Mouse (Mus musculus): ENCODE measurements at regions not wholly inside any gene's neighbourhood (a gene's known extent, or its start where the extent isn't known, plus 50 kb on each side); places are given as distances from the start of the nearest gene placed in this dataset.
A peak's percentile ranks its signal among the peaks of the same experiment; 100 is the strongest.

GRCm38 (mm10) chr12:16221142-16221541 is 389.6 kb downstream of the Lpin1 start:
- no peak for ATAC-seq (ENCODE audit: low read depth)
- no peaks in the 10 kb centered on the region for H3K4me1 ChIP-seq (ENCODE audit: control insufficient read depth, insufficient read depth, low read length)
- H3K36me3 ChIP-seq (ENCODE audit: control insufficient read depth, insufficient read depth, low read length), result no peaks in the 10 kb centered on the region
- H3K9me3 ChIP-seq (ENCODE audit: control insufficient read depth, low read length), result no peaks in the 10 kb centered on the region
- no peak overlapping the region for H3K27ac ChIP-seq (replicated peaks; ENCODE audit: low read depth, low read length)
- no peaks in the 10 kb centered on the region for H3K27me3 ChIP-seq (replicated peaks; ENCODE audit: control insufficient read depth, insufficient read depth, low read length)
- no peak overlapping the region for H3K4me3 ChIP-seq (ENCODE audit: low read depth, low read length)
- DNase-seq (ENCODE audit: low spot score), result no peak
- H3K9ac ChIP-seq (ENCODE audit: low read depth, low read length), result no peak overlapping the region
- 75% methylated on average over 1 of the region's 1 CpGs for WGBS
- H3K4me2 ChIP-seq (ENCODE audit: low read depth, low read length), result no peak overlapping the region

GRCm38 (mm10) chr12:16220561-16220960 is 390.2 kb downstream of the Lpin1 start:
- no peak overlapping the region for H3K4me3 ChIP-seq (ENCODE audit: low read depth, low read length)
- H3K4me1 ChIP-seq (ENCODE audit: control insufficient read depth, insufficient read depth, low read length), result no peaks in the 10 kb centered on the region
- no peak overlapping the region for H3K9ac ChIP-seq (ENCODE audit: low read depth, low read length)
- no peak for DNase-seq (ENCODE audit: low spot score)
- H3K4me2 ChIP-seq (ENCODE audit: low read depth, low read length), result no peak overlapping the region
- H3K9me3 ChIP-seq (ENCODE audit: control insufficient read depth, low read length), result no peaks in the 10 kb centered on the region
- H3K36me3 ChIP-seq (ENCODE audit: control insufficient read depth, insufficient read depth, low read length), result no peaks in the 10 kb centered on the region
- no peaks in the 10 kb centered on the region for H3K27me3 ChIP-seq (replicated peaks; ENCODE audit: control insufficient read depth, insufficient read depth, low read length)
- 90% methylated on average over 3 of the region's 3 CpGs for WGBS
- H3K27ac ChIP-seq (replicated peaks; ENCODE audit: low read depth, low read length), result no peak overlapping the region
- ATAC-seq (ENCODE audit: low read depth), result no peak

- WGBS, result 92% methylated on average over 4 of the region's 4 CpGs
- no peak overlapping the region for H3K4me3 ChIP-seq (ENCODE audit: low read depth, low read length)
- H3K36me3 ChIP-seq (ENCODE audit: control insufficient read depth, insufficient read depth, low read length), result no peaks in the 10 kb centered on the region
- ATAC-seq (ENCODE audit: low read depth) (no peak), DNase-seq (ENCODE audit: low spot score) (no peak)
- H3K4me1 ChIP-seq (ENCODE audit: control insufficient read depth, insufficient read depth, low read length), result no peaks in the 10 kb centered on the region
- H3K4me2 ChIP-seq (ENCODE audit: low read depth, low read length), result no peak overlapping the region
- no peak overlapping the region for H3K27ac ChIP-seq (replicated peaks; ENCODE audit: low read depth, low read length)
- no peaks in the 10 kb centered on the region for H3K9me3 ChIP-seq (ENCODE audit: control insufficient read depth, low read length)
- no peak overlapping the region for H3K9ac ChIP-seq (ENCODE audit: low read depth, low read length)
- H3K27me3 ChIP-seq (replicated peaks; ENCODE audit: control insufficient read depth, insufficient read depth, low read length), result no peaks in the 10 kb centered on the region
These were observed 391.9 kb downstream of the Lpin1 start for GRCm38 (mm10) chr12:16218906-16219305.

- Histone ChIP-seq H3K36me3 (ENCODE audit: control insufficient read depth, insufficient read depth, low read length) (no peaks in the 10 kb centered on the region), H3K9me3 (ENCODE audit: control insufficient read depth, low read length) (no peaks in the 10 kb centered on the region), H3K27ac (replicated peaks; ENCODE audit: low read depth, low read length) (no peak overlapping the region), H3K9ac (ENCODE audit: low read depth, low read length) (no peak overlapping the region), H3K27me3 (replicated peaks; ENCODE audit: control insufficient read depth, insufficient read depth, low read length) (no peaks in the 10 kb centered on the region), H3K4me1 (ENCODE audit: control insufficient read depth, insufficient read depth, low read length) (no peaks in the 10 kb centered on the region), H3K4me2 (ENCODE audit: low read depth, low read length) (no peak overlapping the region), H3K4me3 (ENCODE audit: low read depth, low read length) (no peak overlapping the region)
- 43% methylated on average over 4 of the region's 4 CpGs for WGBS
- peak; percentile 50 for DNase-seq (ENCODE audit: low spot score)
- no peak for ATAC-seq (ENCODE audit: low read depth)
These were observed 393.8 kb upstream of the Trib2 start for GRCm38 (mm10) chr12:16210553-16210952.

- no peak overlapping the region for H3K27ac ChIP-seq (replicated peaks; ENCODE audit: low read depth, low read length)
- ATAC-seq (ENCODE audit: low read depth) (no peak), DNase-seq (ENCODE audit: low spot score) (no peak)
These were observed 393.4 kb upstream of the Trib2 start for GRCm38 (mm10) chr12:16210111-16210510.

GRCm38 (mm10) chr12:16204941-16205340 is 388.2 kb upstream of the Trib2 start:
- Histone ChIP-seq H3K36me3 (ENCODE audit: control insufficient read depth, insufficient read depth, low read length) (no peaks in the 10 kb centered on the region), H3K4me2 (ENCODE audit: low read depth, low read length) (no peak overlapping the region), H3K9ac (ENCODE audit: low read depth, low read length) (no peak overlapping the region), H3K27me3 (replicated peaks; ENCODE audit: control insufficient read depth, insufficient read depth, low read length) (no peaks in the 10 kb centered on the region), H3K4me3 (ENCODE audit: low read depth, low read length) (no peak overlapping the region), H3K27ac (replicated peaks; ENCODE audit: low read depth, low read length) (no peak overlapping the region), H3K9me3 (ENCODE audit: control insufficient read depth, low read length) (no peaks in the 10 kb centered on the region), H3K4me1 (ENCODE audit: control insufficient read depth, insufficient read depth, low read length) (no peaks in the 10 kb centered on the region)
- DNase-seq (ENCODE audit: low spot score) (no peak), ATAC-seq (ENCODE audit: low read depth) (no peak)
- WGBS, result 64% methylated on average over 4 of the region's 4 CpGs

More at GRCm38 (mm10) chr12:16210111-16210510, 393.4 kb upstream of the Trib2 start:
- H3K4me1 ChIP-seq (ENCODE audit: control insufficient read depth, insufficient read depth, low read length), result no peaks in the 10 kb centered on the region
- no peaks in the 10 kb centered on the region for H3K27me3 ChIP-seq (replicated peaks; ENCODE audit: control insufficient read depth, insufficient read depth, low read length)
- H3K36me3 ChIP-seq (ENCODE audit: control insufficient read depth, insufficient read depth, low read length), result no peaks in the 10 kb centered on the region
- WGBS, result 72% methylated on average over 2 of the region's 2 CpGs
- no peak overlapping the region for H3K9ac ChIP-seq (ENCODE audit: low read depth, low read length)
- no peaks in the 10 kb centered on the region for H3K9me3 ChIP-seq (ENCODE audit: control insufficient read depth, low read length)
- H3K4me2 ChIP-seq (ENCODE audit: low read depth, low read length), result no peak overlapping the region
- no peak overlapping the region for H3K4me3 ChIP-seq (ENCODE audit: low read depth, low read length)

GRCm38 (mm10) chr12:16196917-16197316 is 380.2 kb upstream of the Trib2 start:
- no peak overlapping the region for H3K4me2 ChIP-seq (ENCODE audit: low read depth, low read length)
- no peak overlapping the region for H3K4me3 ChIP-seq (ENCODE audit: low read depth, low read length)
- 93% methylated on average over 2 of the region's 2 CpGs for WGBS
- H3K4me1 ChIP-seq (ENCODE audit: control insufficient read depth, insufficient read depth, low read length), result no peaks in the 10 kb centered on the region
- no peak for DNase-seq (ENCODE audit: low spot score)
- H3K9ac ChIP-seq (ENCODE audit: low read depth, low read length), result no peak overlapping the region
- H3K27ac ChIP-seq (replicated peaks; ENCODE audit: low read depth, low read length), result no peak overlapping the region
- no peak for ATAC-seq (ENCODE audit: low read depth)
- H3K9me3 ChIP-seq (ENCODE audit: control insufficient read depth, low read length), result no peaks in the 10 kb centered on the region
- H3K27me3 ChIP-seq (replicated peaks; ENCODE audit: control insufficient read depth, insufficient read depth, low read length), result no peaks in the 10 kb centered on the region
- no peaks in the 10 kb centered on the region for H3K36me3 ChIP-seq (ENCODE audit: control insufficient read depth, insufficient read depth, low read length)

- no peaks in the 10 kb centered on the region for H3K4me1 ChIP-seq (ENCODE audit: control insufficient read depth, insufficient read depth, low read length)
- H3K36me3 ChIP-seq (ENCODE audit: control insufficient read depth, insufficient read depth, low read length), result no peaks in the 10 kb centered on the region
- H3K4me3 ChIP-seq (ENCODE audit: low read depth, low read length), result no peak overlapping the region
- H3K27me3 ChIP-seq (replicated peaks; ENCODE audit: control insufficient read depth, insufficient read depth, low read length), result no peaks in the 10 kb centered on the region
- WGBS, result 79% methylated on average over 3 of the region's 3 CpGs
- DNase-seq (ENCODE audit: low spot score) (no peak), ATAC-seq (ENCODE audit: low read depth) (no peak)
- no peak overlapping the region for H3K9ac ChIP-seq (ENCODE audit: low read depth, low read length)
- H3K4me2 ChIP-seq (ENCODE audit: low read depth, low read length), result no peak overlapping the region
- H3K27ac ChIP-seq (replicated peaks; ENCODE audit: low read depth, low read length), result no peak overlapping the region
- H3K9me3 ChIP-seq (ENCODE audit: control insufficient read depth, low read length), result no peaks in the 10 kb centered on the region
These were observed 375.2 kb upstream of the Trib2 start for GRCm38 (mm10) chr12:16191803-16192389.

- Histone ChIP-seq H3K4me3 (ENCODE audit: low read depth, low read length) (no peak overlapping the region), H3K4me1 (ENCODE audit: control insufficient read depth, insufficient read depth, low read length) (peaks cover 8% of the 10 kb centered on the region), H3K27ac (replicated peaks; ENCODE audit: low read depth, low read length) (no peak overlapping the region), H3K9ac (ENCODE audit: low read depth, low read length) (no peak overlapping the region), H3K36me3 (ENCODE audit: control insufficient read depth, insufficient read depth, low read length) (no peaks in the 10 kb centered on the region), H3K9me3 (ENCODE audit: control insufficient read depth, low read length) (no peaks in the 10 kb centered on the region), H3K27me3 (replicated peaks; ENCODE audit: control insufficient read depth, insufficient read depth, low read length) (no peaks in the 10 kb centered on the region), H3K4me2 (ENCODE audit: low read depth, low read length) (no peak overlapping the region)
- DNase-seq (ENCODE audit: low spot score) (no peak), ATAC-seq (ENCODE audit: low read depth) (no peak)
- 48% methylated on average over 3 of the region's 3 CpGs for WGBS
These were observed 374.0 kb upstream of the Trib2 start for GRCm38 (mm10) chr12:16190706-16191105.

Measured in embryonic facial prominence, embryonic 14.5 days (tissue).